Mouse (Mus musculus) layer of hippocampus, postnatal 14 days (tissue): ENCODE data around the gene Golga7b. TPM values are rescaled to one million over a fixed set of nuclear protein-coding genes. Genes with fewer than 3 reads are reported as not detected.
A peak's percentile ranks its signal among the peaks of the same experiment; 100 is the strongest.

Source experiments
- DNase-seq, 2 experiments: peaks; one replicate each; pipeline ENCODE4 v3.0.0; 2021 to 2022; ENCODE audit warnings: low spot score in 2 of 2, mixed read lengths in 1 of 2
- total RNA-seq, 2 experiments: library from RNA; stranded (reverse); gene quantifications; 2 replicates each; pipeline ENCODE4 v1.2.3; 2021

Golga7b gene
- total RNA-seq, 2 experiments from 2014 or later: 82.6 to 85.8 TPM

DNA sequence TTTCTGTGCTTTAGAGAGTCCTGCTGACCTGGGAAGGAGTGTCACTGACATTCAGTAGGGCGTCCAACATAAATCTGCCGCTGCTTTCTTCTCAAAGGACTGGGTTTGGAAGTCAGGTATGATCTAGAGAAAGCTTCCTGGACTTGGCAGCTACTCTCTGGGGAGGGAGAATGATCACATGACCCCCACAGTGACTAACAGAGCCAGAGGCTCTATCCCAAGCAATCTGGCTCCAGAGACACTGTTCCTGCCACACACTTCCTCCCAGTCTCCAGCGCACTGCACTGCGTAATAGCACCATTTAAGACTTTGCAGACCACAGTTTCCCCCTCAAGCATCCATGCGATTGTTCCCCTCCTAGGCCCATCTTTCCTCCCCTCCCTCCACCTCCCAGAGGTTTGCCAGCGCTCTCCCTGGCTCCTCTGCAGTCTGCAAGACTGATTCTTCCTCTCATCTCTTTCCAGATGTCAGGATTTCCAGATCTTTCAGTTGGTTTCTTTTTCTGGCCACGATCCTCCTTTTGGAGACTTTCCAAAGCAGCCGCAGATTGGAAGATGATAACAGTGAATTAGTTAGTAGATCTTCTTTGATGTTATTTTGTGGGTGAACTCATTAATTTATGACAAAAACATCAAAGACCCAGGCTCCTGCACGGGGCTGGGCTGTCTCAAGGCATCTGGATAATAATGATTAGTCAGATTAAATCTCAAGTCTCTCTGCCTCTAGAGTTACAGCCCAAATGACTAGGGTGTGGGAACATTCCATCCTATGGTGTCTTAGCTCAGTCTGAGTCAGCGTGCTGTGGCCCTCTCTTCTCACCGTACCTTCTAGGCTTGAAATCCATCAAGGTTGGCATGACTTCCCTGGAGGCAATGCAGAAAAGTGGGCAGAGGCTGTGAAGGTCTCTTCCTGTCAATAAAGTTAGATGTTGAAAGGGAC lies 2.9 kb downstream of the Golga7b start:
- no peak for DNase-seq

DNA sequence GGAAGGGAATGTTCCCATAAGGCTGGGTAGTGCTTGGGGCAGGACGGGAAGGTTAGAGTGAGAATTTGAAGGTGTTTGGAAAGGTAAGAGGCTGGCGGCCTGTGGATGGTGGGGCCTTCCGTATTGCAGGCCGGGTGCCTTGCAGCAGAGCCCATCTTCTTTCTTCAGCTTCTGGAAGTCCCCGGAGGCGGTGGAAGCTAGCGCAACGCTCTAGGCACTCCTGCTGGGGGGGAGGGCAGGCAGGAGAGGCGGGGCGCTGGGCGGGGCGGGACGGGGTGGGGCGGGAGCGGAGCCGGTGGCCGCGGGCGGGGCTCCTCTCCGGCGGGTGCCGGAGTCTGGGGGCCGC lies 8.0 kb downstream of the Golga7b start:
- DNase-seq: peak; percentile 45 to 52

- peak; percentile 45 to 63 for DNase-seq
Observed at GRCm38 (mm10) chr19:42255784-42256610, 8.6 kb downstream of the Golga7b start.

- DNase-seq: peak; percentile 37 to 51
Observed at GRCm38 (mm10) chr19:42256611-42257240, 9.4 kb downstream of the Golga7b start.

DNA sequence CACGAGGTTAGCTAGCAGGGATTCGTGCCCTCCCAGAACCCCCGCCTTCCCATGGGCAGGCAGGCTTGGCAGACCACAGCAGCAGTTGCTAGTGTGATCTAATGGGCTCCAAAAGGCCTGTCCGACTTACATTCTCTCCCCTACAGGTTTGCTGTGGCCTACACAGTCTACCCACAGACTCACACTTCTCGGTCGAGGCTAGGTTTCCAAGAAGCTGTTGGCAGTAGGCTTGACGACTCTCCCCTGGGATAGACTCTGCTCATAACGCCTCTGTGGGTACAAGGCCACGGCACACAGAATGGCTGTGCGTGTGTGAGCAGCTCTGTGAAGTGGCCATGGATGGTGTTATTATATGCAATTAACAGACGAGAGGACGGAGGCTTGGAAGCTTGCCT lies 9.9 kb downstream of the Golga7b start:
- DNase-seq: no peak

GRCm38 (mm10) chr19:42258031-42258430 lies 10.7 kb downstream of the Golga7b start:
- DNase-seq: no peak

DNA sequence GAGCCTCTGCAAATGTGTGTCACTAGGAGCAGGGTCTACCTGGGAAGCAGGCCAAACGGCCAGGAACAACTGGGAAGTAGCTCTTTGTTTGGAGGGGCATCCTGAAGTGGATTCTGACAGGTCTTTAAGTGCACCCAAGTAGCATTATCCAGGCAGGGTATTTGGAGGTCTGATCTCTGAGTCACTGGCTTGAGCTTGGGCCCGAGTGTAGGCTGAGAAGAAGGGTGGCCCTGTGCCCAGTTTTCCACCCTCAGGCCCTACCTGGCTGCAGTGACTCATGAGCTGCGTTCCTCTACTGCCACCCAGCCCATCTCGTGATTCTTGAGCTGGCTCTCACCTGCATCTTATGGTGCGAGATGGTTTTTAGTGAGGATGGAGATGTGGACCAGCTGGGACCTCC lies 11.2 kb downstream of the Golga7b start:
- DNase-seq: no peak

DNA sequence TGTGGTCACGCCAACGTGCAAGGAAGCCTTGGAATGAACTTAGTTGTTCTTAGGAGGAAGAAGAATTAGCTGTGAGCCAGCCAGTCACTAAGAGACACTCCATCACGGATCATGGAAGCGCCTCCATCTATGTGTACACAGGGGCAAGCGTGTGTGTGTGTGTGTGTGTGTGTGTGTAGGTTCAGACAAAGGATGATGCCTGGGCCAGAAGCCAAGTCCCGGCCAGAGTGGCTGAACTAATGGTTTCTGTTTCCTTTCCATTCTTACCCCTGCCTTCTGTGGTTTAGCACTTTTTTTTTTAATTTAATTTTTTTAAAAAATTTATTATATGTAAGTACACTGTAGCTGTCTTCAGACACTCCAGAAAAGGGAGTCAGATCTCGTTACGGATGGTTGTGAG lies 13.1 kb downstream of the Golga7b start:
- DNase-seq: no peak

GRCm38 (mm10) chr19:42263524-42263923 lies 16.1 kb downstream of the Golga7b start:
- DNase-seq: no peak

GRCm38 (mm10) chr19:42268337-42268736 lies 21.0 kb downstream of the Golga7b start:
- DNase-seq: no peak

- no peak for DNase-seq
Observed at GRCm38 (mm10) chr19:42270119-42270518, 22.7 kb downstream of the Golga7b start.

GRCm38 (mm10) chr19:42271182-42271581 lies 23.8 kb downstream of the Golga7b start:
- no peak for DNase-seq

DNA sequence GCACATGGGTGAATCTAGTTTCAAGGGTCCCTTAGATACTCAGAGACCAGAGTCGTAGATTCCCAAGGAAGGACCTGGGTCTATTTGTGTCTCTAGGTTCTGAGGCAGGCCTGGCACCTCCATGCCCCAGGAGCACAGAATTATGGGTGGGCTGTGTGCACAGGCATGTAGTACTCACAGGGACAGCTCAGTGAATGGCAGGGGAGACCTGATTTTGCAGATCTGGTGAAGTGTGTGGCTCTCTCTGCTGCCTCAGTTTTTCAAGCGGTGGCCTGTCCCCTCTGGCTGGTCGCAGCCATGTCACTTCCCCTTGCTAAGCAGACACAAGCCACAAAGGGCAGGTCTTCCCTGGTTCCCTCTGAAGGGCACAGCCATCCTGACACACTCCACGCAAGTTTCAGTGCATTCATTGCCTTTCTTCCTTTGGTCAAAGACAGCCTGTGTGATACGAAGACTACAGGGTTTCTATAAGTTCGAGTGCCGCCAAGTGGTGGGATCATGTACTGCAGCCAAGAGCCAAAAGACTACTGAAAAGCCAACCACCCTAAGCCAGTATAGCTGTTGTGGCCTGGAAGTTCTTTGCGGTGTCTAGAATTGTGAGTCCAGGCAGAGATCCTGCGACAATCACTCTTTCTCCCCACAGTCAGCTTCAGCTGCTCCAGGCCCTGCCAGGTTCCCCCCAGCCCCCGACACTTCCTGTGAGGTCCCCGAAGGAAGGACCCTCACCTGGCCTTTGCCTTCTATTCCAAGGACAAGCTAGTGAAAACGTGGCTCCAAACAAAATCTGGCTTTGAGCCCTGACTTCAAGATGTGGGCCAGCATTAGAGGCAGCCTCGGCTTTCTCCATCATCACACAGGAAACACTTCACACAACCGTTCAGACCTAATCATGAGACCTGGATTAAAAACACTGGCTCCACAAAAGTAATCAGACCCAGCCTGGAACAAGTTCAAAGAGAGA lies 24.9 kb downstream of the Golga7b start:
- peak; percentile 87 to 92 for DNase-seq

DNA sequence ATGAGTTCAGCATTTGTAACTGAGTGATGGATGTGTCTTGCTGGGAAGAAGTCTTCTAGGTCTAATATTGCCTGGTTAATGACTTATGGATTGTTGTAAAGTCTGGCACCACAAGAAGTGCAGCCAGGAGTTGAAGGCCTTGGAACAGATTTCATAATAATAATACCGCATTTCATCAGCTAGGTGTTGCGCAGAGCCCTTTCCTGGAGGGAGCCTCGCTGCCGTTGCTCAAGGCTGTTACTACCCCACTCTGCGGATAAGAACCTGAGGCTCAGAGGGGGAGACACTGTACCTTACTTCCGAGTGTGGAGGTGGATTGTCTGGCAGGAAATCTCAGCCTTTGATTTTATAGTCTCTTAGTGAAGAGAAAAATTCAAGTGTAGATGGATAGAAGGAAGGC lies 29.9 kb downstream of the Golga7b start:
- no peak for DNase-seq

GRCm38 (mm10) chr19:42278461-42278860 lies 31.1 kb downstream of the Golga7b start:
- DNase-seq: no peak

- no peak for DNase-seq
Observed at GRCm38 (mm10) chr19:42279611-42280010, 32.2 kb downstream of the Golga7b start.

GRCm38 (mm10) chr19:42284178-42284577 lies 36.8 kb downstream of the Golga7b start:
- DNase-seq: no peak

GRCm38 (mm10) chr19:42288361-42288760 lies 41.0 kb downstream of the Golga7b start:
- DNase-seq: no peak

DNA sequence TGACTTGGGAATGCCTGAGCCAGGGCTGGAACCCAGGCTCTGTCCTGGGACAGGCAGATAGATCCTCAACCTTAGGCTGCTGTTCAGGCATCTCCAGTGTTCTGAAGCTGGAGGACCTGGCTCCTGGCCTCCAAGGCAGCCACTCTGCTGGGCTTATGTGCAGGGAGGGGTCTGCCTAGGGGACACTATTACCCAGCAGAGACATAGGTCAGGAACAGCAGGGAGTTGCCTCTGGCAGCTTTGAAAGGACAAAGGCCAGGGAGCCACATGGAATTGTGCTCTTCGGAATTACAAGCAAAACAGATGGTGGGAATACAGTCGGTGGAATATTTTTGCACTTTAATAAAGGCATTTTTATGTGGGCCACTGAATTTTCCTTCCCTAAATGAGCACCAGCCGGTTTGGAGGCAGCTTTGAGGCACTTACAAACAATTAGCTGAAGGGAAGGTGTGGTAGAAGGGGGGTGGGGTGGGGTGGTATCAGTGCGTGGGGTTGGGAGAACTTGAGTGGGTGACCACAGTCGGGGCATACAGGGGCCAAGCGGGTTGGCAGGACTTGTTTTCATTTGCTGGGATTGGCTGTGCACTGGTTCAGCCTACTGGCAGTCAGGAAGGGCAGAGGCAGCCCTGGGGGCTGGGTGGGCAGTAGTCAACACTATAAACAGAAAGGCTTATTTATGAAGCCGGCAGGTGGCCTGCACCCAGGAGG lies 43.7 kb downstream of the Golga7b start:
- DNase-seq: peak; percentile 35 to 54

DNA sequence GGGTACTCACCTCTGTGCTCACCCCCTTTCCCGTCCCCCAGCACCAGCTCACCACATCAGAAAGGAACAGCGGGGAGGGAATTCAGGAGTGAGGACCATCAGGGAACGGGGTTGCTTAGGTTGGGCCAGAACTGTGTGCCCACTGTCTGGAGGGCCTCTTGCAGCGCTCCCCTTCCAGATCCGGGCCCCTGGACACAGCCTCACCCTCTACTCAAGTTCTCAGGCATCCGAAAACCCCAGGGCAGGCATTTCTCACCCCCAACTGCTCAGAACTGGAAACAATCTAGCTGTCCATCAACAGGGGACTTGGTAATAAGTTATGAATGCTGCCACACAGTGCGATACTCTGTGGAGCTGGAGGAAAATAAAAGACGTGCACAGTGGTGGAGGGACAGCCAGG lies 44.7 kb downstream of the Golga7b start:
- no peak for DNase-seq
